Mouse (Mus musculus): Measurements from ENCODE around the gene Itpr2.

DNA sequence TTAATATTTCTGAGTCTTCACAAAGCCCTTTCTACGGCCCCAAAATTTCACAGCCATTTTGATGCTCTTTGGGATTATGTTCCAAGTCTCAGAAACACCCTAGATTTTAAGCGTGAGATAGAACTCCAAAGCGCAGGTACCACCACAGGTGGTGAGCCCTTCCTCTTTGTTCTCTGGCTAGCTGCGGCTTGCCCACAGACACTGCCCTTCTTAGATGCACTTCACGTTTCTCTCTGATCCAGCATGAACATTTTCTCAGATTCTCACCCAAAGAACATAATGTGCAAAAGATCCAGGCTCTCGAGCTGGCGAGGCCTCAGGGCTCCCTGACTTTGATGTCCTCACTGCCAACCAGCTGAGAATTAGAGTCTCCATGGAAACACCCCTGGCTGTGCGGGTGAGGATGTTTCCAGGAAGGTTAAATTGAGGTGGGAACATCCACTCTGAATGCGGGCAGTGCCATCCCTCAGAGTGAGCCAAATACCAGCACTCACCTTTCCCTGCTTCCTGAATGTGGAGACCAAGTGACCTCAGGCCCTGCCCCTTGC lies 149.7 kb downstream of the Itpr2 start:
- TF ChIP-seq CTCF (IDR thresholded peaks at IDR 0.05; ENCODE audit: low read depth), result no peak
- no peak for TF ChIP-seq EP300 (optimal IDR thresholded peaks at IDR 0.05)

Measured in stomach, postnatal 0 days (tissue).